Mouse (Mus musculus) kidney, embryonic 16.5 days (tissue): ENCODE measurements around the gene Kcnh8. TPM values are rescaled to one million over a fixed set of nuclear protein-coding genes. Genes with fewer than 3 reads are reported as not detected.

Experiments
- ATAC-seq: fragments of 200-750 bp; cut with Nextera tagmentation; 2 replicates; pipeline ENCODE4 v1.8.0; 2017; ENCODE audit warnings: moderate TSS enrichment; ENCODE audit not compliant: low FRiP score, low TSS enrichment
- H3K27ac ChIP-seq: fragments of 300-500 bp; sonication (generic); 2 replicates; pipeline ENCODE4 v1.5.1; 2014; ENCODE audit warnings: low read length
- H3K27me3 ChIP-seq: fragments of 300-500 bp; sonication (generic); 2 replicates; pipeline ENCODE4 v1.6.1; 2014; ENCODE audit warnings: low read length, control low read depth, mixed read lengths; ENCODE audit not compliant: insufficient read depth
- H3K36me3 ChIP-seq: fragments of 300-500 bp; sonication (generic); 2 replicates; pipeline ENCODE4 v1.6.1; 2014; ENCODE audit warnings: low read length, control low read depth, mixed read lengths; ENCODE audit not compliant: insufficient read depth
- H3K4me1 ChIP-seq: fragments of 300-500 bp; sonication (generic); 2 replicates; pipeline ENCODE4 v1.6.1; 2014; ENCODE audit warnings: low read length, control low read depth, mixed read lengths; ENCODE audit not compliant: insufficient read depth
- H3K4me2 ChIP-seq: fragments of 300-500 bp; sonication (generic); replicated peaks from 2 replicates; pipeline ENCODE4 v1.6.1; 2014; ENCODE audit warnings: low read depth, low read length
- H3K4me3 ChIP-seq: fragments of 300-500 bp; sonication (generic); 2 replicates; pipeline ENCODE4 v1.5.1; 2014; ENCODE audit warnings: mild to moderate bottlenecking, low read length
- H3K9ac ChIP-seq: fragments of 300-500 bp; sonication (generic); replicated peaks from 2 replicates; pipeline ENCODE4 v1.6.1; 2014; ENCODE audit warnings: low read length
- H3K9me3 ChIP-seq: fragments of 300-500 bp; sonication (generic); 2 replicates; pipeline ENCODE4 v1.6.1; 2016; ENCODE audit warnings: low read length, control low read depth
- WGBS: fragments of 180-500 bp; shearing (Covaris S2); extraction: QIAGEN DNeasy Blood & Tissue Kit; methylation state at CpG from one replicate; pipeline ENCODE4 v1.1.7; 2014; 5-methylcytosine and 5-hydroxymethylcytosine counted together
- polyA plus RNA-seq: library from polyadenylated mRNA; unstranded; fragments of >200 nt; fragmentation: Nextera tagmentation; extraction: Ambion mirVana; gene quantifications from 2 replicates; pipeline ENCODE4 v1.2.1, GENCODE M21; 2015

Kcnh8 gene
- polyA plus RNA-seq, 1 experiment from 2014 or later = 0.59 TPM

DNA sequence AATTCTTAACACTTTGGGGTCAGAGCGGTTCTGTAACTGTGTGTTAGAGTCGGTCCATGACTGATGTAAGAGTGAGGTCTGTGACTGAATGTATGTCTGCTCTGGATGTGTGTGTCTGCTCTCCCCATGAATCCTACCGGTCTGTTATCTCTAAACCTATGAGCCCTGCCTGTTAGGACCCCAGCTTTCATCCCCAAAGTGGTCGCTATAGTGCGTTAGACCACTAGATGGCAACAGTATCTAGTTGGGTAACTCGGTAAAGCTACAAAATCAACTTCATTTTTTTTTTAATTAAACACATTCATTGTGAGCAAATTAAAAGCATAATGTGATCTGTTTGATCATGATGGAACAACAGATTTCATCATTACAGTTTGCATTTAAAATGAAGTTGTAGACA is 202.0 kb downstream of the Kcnh8 start:
- Histone ChIP-seq H3K27me3 (no peaks in the 10 kb centered on the region), H3K4me2 (no peak overlapping the region), H3K36me3 (no peaks in the 10 kb centered on the region), H3K9me3 (no peaks in the 10 kb centered on the region), H3K4me3 (no peak overlapping the region), H3K9ac (no peak overlapping the region), H3K27ac (no peak overlapping the region), H3K4me1 (no peaks in the 10 kb centered on the region)
- WGBS = 66% methylated on average over 6 of the region's 6 CpGs
- no peak for ATAC-seq

GRCm38 (mm10) chr17:52810773-52811172 is 208.3 kb downstream of the Kcnh8 start:
- no peak overlapping the region for H3K27ac ChIP-seq

GRCm38 (mm10) chr17:52819007-52819406 is 216.5 kb downstream of the Kcnh8 start:
- no peak overlapping the region for H3K4me3 ChIP-seq
- no peaks in the 10 kb centered on the region for H3K27me3 ChIP-seq
- H3K4me1 ChIP-seq = no peaks in the 10 kb centered on the region
- H3K27ac ChIP-seq = no peak overlapping the region
- H3K36me3 ChIP-seq = no peaks in the 10 kb centered on the region
- no peak overlapping the region for H3K4me2 ChIP-seq
- H3K9me3 ChIP-seq = no peaks in the 10 kb centered on the region; the same call in 1 of the 2 replicates
- ATAC-seq = no peak
- WGBS = 85% methylated on average over 1 of the region's 1 CpGs
- no peak overlapping the region for H3K9ac ChIP-seq

More at GRCm38 (mm10) chr17:52810773-52811172, 208.3 kb downstream of the Kcnh8 start:
- no peaks in the 10 kb centered on the region; the same call in 1 of the 2 replicates for H3K9me3 ChIP-seq
- no peaks in the 10 kb centered on the region for H3K36me3 ChIP-seq
- H3K4me2 ChIP-seq = no peak overlapping the region
- H3K4me3 ChIP-seq = no peak overlapping the region
- no peaks in the 10 kb centered on the region for H3K4me1 ChIP-seq
- no peak for ATAC-seq
- no peak overlapping the region for H3K9ac ChIP-seq
- 50% methylated on average over 1 of the region's 1 CpGs for WGBS
- no peaks in the 10 kb centered on the region for H3K27me3 ChIP-seq

DNA sequence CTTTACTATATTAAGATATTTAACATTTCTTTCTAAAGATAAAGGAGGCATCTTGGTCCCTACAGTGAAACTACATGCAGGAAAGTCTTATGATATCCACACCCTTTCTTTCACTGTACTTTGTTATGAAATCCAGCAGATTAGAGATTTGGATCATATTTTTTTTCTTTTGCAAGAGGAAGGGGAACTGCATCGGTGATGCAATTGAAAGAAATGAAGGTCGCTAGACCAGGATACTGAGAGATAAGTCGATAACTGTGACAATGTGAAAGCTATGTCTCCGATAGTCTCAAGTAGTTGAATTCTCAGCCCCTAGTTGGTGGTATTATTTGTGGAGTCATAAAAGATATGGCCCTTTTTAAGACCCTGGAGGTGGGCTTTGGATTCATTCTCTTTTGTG is 227.2 kb downstream of the Kcnh8 start:
- ATAC-seq = no peak
- Histone ChIP-seq H3K4me2 (no peak overlapping the region), H3K9ac (no peak overlapping the region), H3K4me3 (no peak overlapping the region), H3K36me3 (no peaks in the 10 kb centered on the region), H3K9me3 (no peaks in the 10 kb centered on the region), H3K27me3 (no peaks in the 10 kb centered on the region), H3K27ac (no peak overlapping the region), H3K4me1 (no peaks in the 10 kb centered on the region)
- 94% methylated on average over 4 of the region's 4 CpGs for WGBS

- Histone ChIP-seq H3K4me3 (no peak overlapping the region), H3K27me3 (no peaks in the 10 kb centered on the region), H3K4me1 (no peaks in the 10 kb centered on the region), H3K9me3 (no peaks in the 10 kb centered on the region), H3K27ac (no peak overlapping the region), H3K9ac (no peak overlapping the region), H3K4me2 (no peak overlapping the region), H3K36me3 (no peaks in the 10 kb centered on the region)
- ATAC-seq = no peak
- 93% methylated on average over 3 of the region's 3 CpGs for WGBS
Measured at GRCm38 (mm10) chr17:52873195-52873594, 270.7 kb downstream of the Kcnh8 start.

- H3K36me3 ChIP-seq = no peaks in the 10 kb centered on the region
- WGBS = 63% methylated on average over 1 of the region's 1 CpGs
- no peaks in the 10 kb centered on the region for H3K9me3 ChIP-seq
- no peaks in the 10 kb centered on the region for H3K4me1 ChIP-seq
- no peak overlapping the region for H3K4me3 ChIP-seq
- no peak for ATAC-seq
- no peak overlapping the region for H3K4me2 ChIP-seq
- no peak overlapping the region for H3K27ac ChIP-seq
- H3K27me3 ChIP-seq = no peaks in the 10 kb centered on the region
- H3K9ac ChIP-seq = no peak overlapping the region
Measured at GRCm38 (mm10) chr17:52878964-52879363, 276.5 kb downstream of the Kcnh8 start.

GRCm38 (mm10) chr17:52880051-52880450 is 277.5 kb downstream of the Kcnh8 start:
- H3K27ac ChIP-seq = no peak overlapping the region
- H3K4me1 ChIP-seq = no peaks in the 10 kb centered on the region
- H3K9me3 ChIP-seq = no peaks in the 10 kb centered on the region
- no peaks in the 10 kb centered on the region for H3K36me3 ChIP-seq
- ATAC-seq = no peak
- no peak overlapping the region for H3K4me2 ChIP-seq
- 81% methylated on average over 2 of the region's 2 CpGs for WGBS
- H3K27me3 ChIP-seq = no peaks in the 10 kb centered on the region
- H3K4me3 ChIP-seq = no peak overlapping the region
- no peak overlapping the region for H3K9ac ChIP-seq

DNA sequence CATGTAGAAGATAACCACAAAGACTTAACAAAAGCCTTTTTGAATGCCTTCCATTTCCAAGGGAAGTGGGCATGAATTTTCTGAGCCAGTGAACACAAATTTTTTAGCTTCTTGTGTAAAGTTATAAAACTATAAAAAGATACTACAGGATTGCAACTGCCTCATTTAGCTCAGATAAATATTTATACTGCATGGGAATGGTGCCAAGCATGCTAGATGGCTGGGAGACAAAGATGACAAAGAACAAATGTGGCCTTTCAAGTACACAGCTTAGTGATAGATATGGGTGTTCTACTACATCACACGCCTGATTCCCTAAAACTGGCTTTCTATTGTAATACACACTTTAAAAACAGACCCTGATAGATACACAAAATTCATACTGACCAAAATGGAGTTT is 282.7 kb downstream of the Kcnh8 start:
- Histone ChIP-seq H3K27me3 (no peaks in the 10 kb centered on the region), H3K36me3 (no peaks in the 10 kb centered on the region), H3K27ac (no peak overlapping the region), H3K9ac (no peak overlapping the region), H3K4me1 (no peaks in the 10 kb centered on the region), H3K4me3 (no peak overlapping the region), H3K4me2 (no peak overlapping the region), H3K9me3 (no peaks in the 10 kb centered on the region)
- WGBS = 60% methylated on average over 1 of the region's 1 CpGs
- no peak for ATAC-seq

DNA sequence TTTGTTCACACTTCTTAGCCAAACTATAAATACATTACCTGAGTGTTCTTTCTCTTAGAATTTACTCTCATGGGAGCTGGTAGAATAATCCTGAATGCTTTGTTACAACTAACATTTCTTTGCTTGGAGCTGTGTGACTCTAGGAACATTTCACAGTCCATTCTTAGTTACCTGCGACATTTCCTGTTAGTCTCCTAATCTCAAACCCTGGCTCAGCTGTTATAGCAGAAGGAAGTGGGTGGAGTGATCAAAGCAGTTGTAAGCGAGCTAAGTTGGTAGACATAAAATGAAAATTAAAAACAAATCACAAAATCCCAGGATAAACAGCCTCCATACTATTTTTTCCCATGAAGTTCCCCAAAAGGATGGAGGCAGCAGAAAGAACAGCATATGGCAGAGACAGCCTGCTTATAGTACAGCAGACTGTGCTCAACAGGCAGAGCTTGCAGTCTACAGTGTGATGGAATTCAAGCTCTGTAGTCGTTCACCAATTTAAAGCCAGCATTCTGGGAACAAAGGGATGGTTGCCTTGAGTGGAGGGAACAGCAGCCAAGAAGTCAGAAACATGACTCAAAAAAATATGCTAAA is 318.1 kb downstream of the Kcnh8 start:
- Histone ChIP-seq H3K27me3 (no peaks in the 10 kb centered on the region), H3K9ac (no peak overlapping the region), H3K36me3 (no peaks in the 10 kb centered on the region), H3K27ac (no peak overlapping the region), H3K4me1 (no peaks in the 10 kb centered on the region), H3K4me2 (no peak overlapping the region), H3K4me3 (no peak overlapping the region), H3K9me3 (no peaks in the 10 kb centered on the region)
- 70% methylated on average over 3 of the region's 3 CpGs for WGBS
- ATAC-seq = no peak

DNA sequence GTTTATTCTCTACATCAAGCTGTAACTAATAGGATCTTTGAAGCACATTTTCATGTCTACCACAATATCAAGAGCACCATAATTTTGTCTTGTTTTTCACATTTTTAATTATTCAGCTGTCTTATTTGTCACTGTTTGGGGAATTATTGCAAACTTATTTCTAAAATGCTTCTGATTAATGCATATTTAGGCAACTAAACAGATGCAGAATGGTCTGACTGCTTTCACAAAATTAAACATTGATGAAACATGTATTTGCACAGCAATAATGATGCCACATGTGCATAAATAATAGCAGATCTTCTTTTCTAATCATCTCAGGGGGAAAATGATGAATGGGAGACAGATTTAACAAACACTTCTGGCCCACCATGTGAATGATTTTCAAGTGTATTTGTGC is 341.5 kb downstream of the Kcnh8 start:
- Histone ChIP-seq H3K4me2 (no peak overlapping the region), H3K9ac (no peak overlapping the region), H3K4me3 (no peak overlapping the region), H3K4me1 (no peaks in the 10 kb centered on the region), H3K27ac (no peak overlapping the region), H3K9me3 (no peaks in the 10 kb centered on the region), H3K27me3 (no peaks in the 10 kb centered on the region), H3K36me3 (no peaks in the 10 kb centered on the region)
- ATAC-seq = no peak
